Mouse (Mus musculus) lung, postnatal 10 days (tissue): ENCODE measurements around the gene Gm9945.
A peak's percentile ranks its signal among the peaks of the same experiment; 100 is the strongest.

Experiments
- DNase-seq: peaks from one replicate; pipeline ENCODE4 v3.0.0; 2021

Gene Gm9945

GRCm38 (mm10) chr11:53479783-53480301, at the start of gene Gm9945, which contains the start of gene Sowaha:
Gm9945 (plus strand) TSS chr11:53480166.
Sowaha (minus strand) TSS chr11:53480274.
- DNase-seq: no peak

GRCm38 (mm10) chr11:53430300-53430669, 49.7 kb upstream of the Gm9945 start:
- no peak for DNase-seq

- DNase-seq: peak; percentile 99
Measured at GRCm38 (mm10) chr11:53430670-53431346, 49.2 kb upstream of the Gm9945 start, which contains the start of the genes Uqcrq and Gdf9. Uqcrq (minus strand) TSS chr11:53430831. Gdf9 (plus strand) TSS chr11:53431023.

GRCm38 (mm10) chr11:53431347-53432056, 48.5 kb upstream of the Gm9945 start:
- peak; percentile 26 for DNase-seq

- no peak for DNase-seq
Measured at GRCm38 (mm10) chr11:53433057-53433456, 46.9 kb upstream of the Gm9945 start.

GRCm38 (mm10) chr11:53435504-53435903, 44.5 kb upstream of the Gm9945 start:
- DNase-seq: no peak

- DNase-seq: no peak
Measured at GRCm38 (mm10) chr11:53436338-53436737, 43.6 kb upstream of the Gm9945 start.

GRCm38 (mm10) chr11:53441921-53442320, 38.0 kb upstream of the Gm9945 start:
- DNase-seq: no peak

- peak; percentile 52 for DNase-seq
Measured at GRCm38 (mm10) chr11:53443861-53444260, 36.1 kb upstream of the Gm9945 start.

GRCm38 (mm10) chr11:53445562-53445961, 34.4 kb upstream of the Gm9945 start:
- DNase-seq: no peak

- DNase-seq: no peak
Measured at GRCm38 (mm10) chr11:53446183-53446582, 33.8 kb upstream of the Gm9945 start.

GRCm38 (mm10) chr11:53447996-53448395, 32.0 kb upstream of the Gm9945 start:
- DNase-seq: no peak

GRCm38 (mm10) chr11:53448529-53448928, 31.4 kb upstream of the Gm9945 start:
- no peak for DNase-seq

GRCm38 (mm10) chr11:53450070-53450705, 29.8 kb upstream of the Gm9945 start:
- DNase-seq: no peak

- DNase-seq: no peak
Measured at GRCm38 (mm10) chr11:53451361-53451760, 28.6 kb upstream of the Gm9945 start.

GRCm38 (mm10) chr11:53452396-53452795, 27.6 kb upstream of the Gm9945 start:
- no peak for DNase-seq

GRCm38 (mm10) chr11:53453031-53453430, 26.9 kb upstream of the Gm9945 start:
- DNase-seq: no peak

GRCm38 (mm10) chr11:53456474-53457371, 23.2 kb upstream of the Gm9945 start, which contains the start of the genes Gm10447 and Shroom1:
Gm10447 (minus strand) TSS chr11:53457110.
Shroom1 (plus strand) TSS chr11:53457205.
- DNase-seq: peak; percentile 71

- peak; percentile 26 for DNase-seq
Measured at GRCm38 (mm10) chr11:53457372-53457954, 22.5 kb upstream of the Gm9945 start.

GRCm38 (mm10) chr11:53458996-53459395, 21.0 kb upstream of the Gm9945 start:
- no peak for DNase-seq

GRCm38 (mm10) chr11:53460192-53460591, 19.8 kb upstream of the Gm9945 start:
- DNase-seq: no peak

- DNase-seq: no peak
Measured at GRCm38 (mm10) chr11:53461727-53462126, 18.2 kb upstream of the Gm9945 start.
